Mouse (Mus musculus) limb, embryonic 15.5 days (tissue): ENCODE results near the gene S100pbp. TPM values are rescaled to one million over a fixed set of nuclear protein-coding genes. Genes with fewer than 3 reads are reported as not detected.

Source experiments
- ATAC-seq: fragments of 200-750 bp; cut with Nextera tagmentation; 2 replicates; pipeline ENCODE4 v1.8.0; 2017; ENCODE audit warnings: low read depth, moderate TSS enrichment; ENCODE audit not compliant: insufficient number of reproducible peaks, low FRiP score, low TSS enrichment
- H3K27ac ChIP-seq: fragments of 300-500 bp; sonication (generic); 2 replicates; pipeline ENCODE4 v1.5.1; 2015; ENCODE audit warnings: moderate library complexity, mild to moderate bottlenecking, inconsistent platforms
- H3K27me3 ChIP-seq: fragments of 300-500 bp; sonication (generic); 2 replicates; pipeline ENCODE4 v1.6.1; 2015; ENCODE audit warnings: inconsistent platforms
- H3K36me3 ChIP-seq: fragments of 300-500 bp; sonication (generic); 2 replicates; pipeline ENCODE4 v1.6.1; 2015; ENCODE audit warnings: inconsistent platforms
- H3K4me1 ChIP-seq: fragments of 300-500 bp; sonication (generic); 2 replicates; pipeline ENCODE4 v1.6.1; 2015; ENCODE audit warnings: inconsistent platforms
- H3K4me2 ChIP-seq: fragments of 300-500 bp; sonication (generic); 2 replicates; pipeline ENCODE4 v1.6.1; 2015; ENCODE audit warnings: mild to moderate bottlenecking, inconsistent platforms
- H3K4me3 ChIP-seq: fragments of 300-500 bp; sonication (generic); 2 replicates; pipeline ENCODE4 v1.5.1; 2015; ENCODE audit warnings: mild to moderate bottlenecking, inconsistent platforms
- H3K9ac ChIP-seq: fragments of 300-500 bp; sonication (generic); 2 replicates; pipeline ENCODE4 v1.6.1; 2015; ENCODE audit warnings: inconsistent platforms
- H3K9me3 ChIP-seq: fragments of 300-500 bp; sonication (generic); 2 replicates; pipeline ENCODE4 v1.6.1; 2016; ENCODE audit warnings: inconsistent platforms
- WGBS: fragments of 180-500 bp; shearing (Covaris S2); methylation state at CpG from one replicate; pipeline ENCODE4 v1.1.7; 2015; 5-methylcytosine and 5-hydroxymethylcytosine counted together
- polyA plus RNA-seq: library from polyadenylated mRNA; unstranded; fragments of >200 nt; fragmentation: Nextera tagmentation; extraction: Ambion mirVana; gene quantifications from 2 replicates; pipeline ENCODE4 v1.2.1, GENCODE M21; 2015

The S100pbp gene
- polyA plus RNA-seq, 1 experiment from 2014 or later: 18.8 TPM

GRCm38 (mm10) chr4:129135637-129136036 lies 53.9 kb downstream of the S100pbp start:
- Histone ChIP-seq H3K4me1 (peaks cover 32% of the 10 kb centered on the region), H3K4me2 (no peak overlapping the region), H3K9me3 (no peaks in the 10 kb centered on the region), H3K27ac (no peak overlapping the region), H3K36me3 (no peaks in the 10 kb centered on the region), H3K4me3 (peak overlapping the region; percentile 58; the same call in 1 of the 2 replicates), H3K9ac (no peak overlapping the region), H3K27me3 (peaks cover 17% of the 10 kb centered on the region; the same call in 1 of the 2 replicates)
- 51% methylated on average over 2 of the region's 2 CpGs for WGBS
- no peak for ATAC-seq

- Histone ChIP-seq H3K4me3 (peak overlapping the region; percentile 11; the same call in 1 of the 2 replicates), H3K4me1 (peaks cover 38% of the 10 kb centered on the region), H3K27ac (no peak overlapping the region), H3K9me3 (no peaks in the 10 kb centered on the region), H3K4me2 (peak overlapping the region; percentile 39), H3K27me3 (peaks cover 17% of the 10 kb centered on the region; the same call in 1 of the 2 replicates), H3K9ac (0 out of 2 replicates have a peak overlapping the region, but pooled peaks have one; percentile 7), H3K36me3 (no peaks in the 10 kb centered on the region)
- 11% methylated on average over 15 of the region's 15 CpGs for WGBS
- ATAC-seq: no peak
These were observed 54.5 kb downstream of the S100pbp start for GRCm38 (mm10) chr4:129134799-129135585.

GRCm38 (mm10) chr4:129130755-129131303 lies 58.7 kb downstream of the S100pbp start:
- H3K4me2 ChIP-seq: peak overlapping the region; percentile 40
- peak; percentile 62; the same call in 1 of the 2 replicates for ATAC-seq
- H3K36me3 ChIP-seq: no peaks in the 10 kb centered on the region
- H3K4me3 ChIP-seq: peak overlapping the region; percentile 35
- H3K27me3 ChIP-seq: peaks cover 12% of the 10 kb centered on the region
- H3K4me1 ChIP-seq: peaks cover 38% of the 10 kb centered on the region
- peak overlapping the region; percentile 71 for H3K27ac ChIP-seq
- H3K9me3 ChIP-seq: no peaks in the 10 kb centered on the region
- H3K9ac ChIP-seq: no peak overlapping the region
- 2% methylated on average over 17 of the region's 17 CpGs for WGBS

GRCm38 (mm10) chr4:129130149-129130548 lies 59.4 kb downstream of the S100pbp start:
- Histone ChIP-seq H3K4me2 (peak overlapping the region; percentile 40), H3K9ac (no peak overlapping the region), H3K4me3 (peak overlapping the region; percentile 35), H3K36me3 (no peaks in the 10 kb centered on the region), H3K27me3 (peaks cover 14% of the 10 kb centered on the region), H3K27ac (peak overlapping the region; percentile 71), H3K4me1 (peaks cover 42% of the 10 kb centered on the region), H3K9me3 (no peaks in the 10 kb centered on the region)
- 0 out of 2 replicates have a peak, but pooled peaks have one; percentile 49 for ATAC-seq
- WGBS: 1% methylated on average over 8 of the region's 8 CpGs

- no peaks in the 10 kb centered on the region for H3K9me3 ChIP-seq
- WGBS: 30% methylated on average over 9 of the region's 9 CpGs
- H3K27ac ChIP-seq: no peak overlapping the region
- peaks cover 40% of the 10 kb centered on the region for H3K4me1 ChIP-seq
- H3K27me3 ChIP-seq: peaks cover 22% of the 10 kb centered on the region
- no peak for ATAC-seq
- H3K9ac ChIP-seq: no peak overlapping the region
- H3K4me3 ChIP-seq: no peak overlapping the region
- no peak overlapping the region for H3K4me2 ChIP-seq
- H3K36me3 ChIP-seq: no peaks in the 10 kb centered on the region
These were observed 60.1 kb downstream of the S100pbp start for GRCm38 (mm10) chr4:129129387-129129786.

DNA sequence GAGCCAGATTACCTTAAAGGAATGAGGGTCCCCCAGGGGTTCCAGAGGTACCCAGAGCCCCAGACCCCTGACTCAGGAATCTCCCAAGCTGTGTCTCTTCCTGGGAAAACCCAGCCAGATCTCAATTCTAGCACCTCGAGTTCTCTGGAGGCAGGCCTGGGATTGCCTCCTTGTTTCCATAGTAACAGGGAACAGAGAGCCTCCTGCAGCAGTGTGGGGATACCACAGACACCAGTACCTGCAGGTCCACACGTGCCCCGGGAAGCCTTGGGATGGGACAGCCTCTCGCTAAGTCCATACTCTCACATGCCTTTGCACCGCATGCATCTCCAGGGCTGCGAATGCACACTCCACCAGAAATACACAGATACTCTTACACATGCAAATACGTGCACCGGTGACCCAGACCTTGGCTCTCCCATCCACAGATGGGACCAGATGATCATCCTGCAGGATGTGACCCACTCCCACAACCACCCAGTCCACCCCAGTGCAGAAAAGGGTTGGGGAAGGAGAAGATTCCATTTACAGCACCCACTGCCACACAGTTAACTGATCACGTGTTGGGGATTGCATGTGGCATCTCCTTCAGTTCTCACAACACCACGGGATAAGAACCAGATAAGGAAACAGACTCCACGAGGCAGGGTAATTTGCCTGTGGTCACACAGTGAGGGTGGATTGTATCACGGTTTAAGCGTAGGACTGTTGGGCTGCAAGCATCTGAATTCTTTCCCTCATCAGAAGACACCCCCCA lies 60.8 kb downstream of the S100pbp start:
- H3K27ac ChIP-seq: no peak overlapping the region
- no peak for ATAC-seq

GRCm38 (mm10) chr4:129125736-129126451 lies 63.6 kb downstream of the S100pbp start:
- ATAC-seq: no peak
- no peak overlapping the region for H3K27ac ChIP-seq
- peaks cover 51% of the 10 kb centered on the region for H3K27me3 ChIP-seq
- H3K9me3 ChIP-seq: no peaks in the 10 kb centered on the region
- 23% methylated on average over 19 of the region's 19 CpGs for WGBS
- peak overlapping the region; percentile 19; the same call in 1 of the 2 replicates for H3K4me2 ChIP-seq
- no peak overlapping the region for H3K9ac ChIP-seq
- H3K4me3 ChIP-seq: peak overlapping the region; percentile 11; the same call in 1 of the 2 replicates
- peaks cover 44% of the 10 kb centered on the region for H3K4me1 ChIP-seq
- H3K36me3 ChIP-seq: no peaks in the 10 kb centered on the region

More for the DNA sequence above, 60.8 kb downstream of the S100pbp start:
- H3K27me3 ChIP-seq: peaks cover 24% of the 10 kb centered on the region
- no peak overlapping the region for H3K9ac ChIP-seq
- peaks cover 40% of the 10 kb centered on the region for H3K4me1 ChIP-seq
- no peaks in the 10 kb centered on the region for H3K9me3 ChIP-seq
- H3K4me3 ChIP-seq: no peak overlapping the region
- H3K4me2 ChIP-seq: no peak overlapping the region
- H3K36me3 ChIP-seq: no peaks in the 10 kb centered on the region
- 47% methylated on average over 13 of the region's 13 CpGs for WGBS

DNA sequence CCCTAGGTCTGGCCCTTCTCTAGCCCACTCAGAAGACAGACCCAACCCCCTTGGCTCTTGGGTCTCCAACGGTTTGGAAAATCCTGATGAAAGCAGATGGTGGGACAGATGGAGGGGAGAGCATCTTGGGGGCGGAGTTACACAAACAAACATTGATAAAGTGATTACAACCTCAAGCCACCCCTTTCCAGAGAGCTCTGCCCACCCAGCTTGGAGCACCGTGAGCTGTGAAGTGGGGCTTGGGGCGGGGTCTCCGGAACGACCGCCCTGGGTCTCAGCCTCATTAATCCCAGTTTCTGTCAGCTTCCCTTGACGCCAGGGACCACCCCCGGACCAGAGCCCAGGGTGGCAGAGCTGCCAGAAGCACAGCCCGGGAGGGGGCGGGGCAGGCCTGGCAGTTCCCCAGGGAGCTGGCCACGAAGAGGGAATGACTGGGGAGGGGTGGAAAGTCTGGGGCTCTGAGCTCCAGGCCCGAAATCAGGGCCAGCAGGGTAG lies 64.8 kb downstream of the S100pbp start:
- no peak overlapping the region for H3K4me3 ChIP-seq
- ATAC-seq: no peak
- 6% methylated on average over 13 of the region's 13 CpGs for WGBS
- H3K9me3 ChIP-seq: no peaks in the 10 kb centered on the region
- H3K4me2 ChIP-seq: no peak overlapping the region
- H3K36me3 ChIP-seq: no peaks in the 10 kb centered on the region
- no peak overlapping the region for H3K9ac ChIP-seq
- H3K4me1 ChIP-seq: peaks cover 38% of the 10 kb centered on the region
- peaks cover 63% of the 10 kb centered on the region for H3K27me3 ChIP-seq
- no peak overlapping the region for H3K27ac ChIP-seq

DNA sequence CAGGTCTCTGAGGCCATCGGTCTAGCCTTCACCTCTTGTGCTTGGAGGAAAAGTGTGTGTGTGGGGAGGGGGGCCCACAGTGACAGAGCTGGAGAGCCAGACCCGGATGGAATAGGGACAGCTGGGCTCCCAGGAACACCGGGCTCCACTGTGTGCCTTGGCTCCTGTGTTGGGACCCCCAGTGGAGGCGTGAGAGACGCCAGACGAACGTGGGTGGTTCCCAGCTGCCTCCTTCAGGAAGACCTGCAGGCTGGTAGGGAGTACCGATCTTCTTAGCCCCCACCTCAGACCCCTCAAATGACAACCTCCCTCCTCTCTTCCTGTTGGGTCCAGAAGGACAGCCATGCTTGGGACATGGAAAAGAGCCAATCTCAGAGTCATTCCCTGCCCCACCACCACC lies 66.8 kb downstream of the S100pbp start:
- Histone ChIP-seq H3K36me3 (no peaks in the 10 kb centered on the region), H3K4me3 (no peak overlapping the region), H3K4me1 (peaks cover 26% of the 10 kb centered on the region), H3K9ac (no peak overlapping the region), H3K9me3 (no peaks in the 10 kb centered on the region), H3K27ac (no peak overlapping the region), H3K4me2 (no peak overlapping the region), H3K27me3 (peaks cover 78% of the 10 kb centered on the region)
- WGBS: 25% methylated on average over 8 of the region's 8 CpGs
- ATAC-seq: no peak

DNA sequence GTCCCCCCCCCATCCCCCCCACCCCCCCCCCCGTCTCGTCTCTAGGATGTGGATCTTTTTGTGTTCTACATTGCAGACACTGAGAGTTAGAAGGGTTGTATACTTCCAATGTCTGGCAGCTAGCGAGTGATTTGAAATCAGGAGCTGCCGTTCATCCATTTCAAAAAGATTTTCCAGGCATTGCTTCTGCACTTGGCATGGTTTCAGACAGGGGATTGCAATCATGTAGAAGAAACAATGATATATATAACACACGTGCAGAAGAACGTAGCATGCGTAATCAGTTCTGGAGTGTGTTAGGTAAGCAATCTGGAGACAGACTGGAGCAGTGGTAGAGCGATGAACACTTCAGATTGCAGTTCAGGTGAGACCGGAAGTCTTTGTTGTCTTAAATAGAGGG lies 67.4 kb downstream of the S100pbp start:
- 28% methylated on average over 9 of the region's 9 CpGs for WGBS

GRCm38 (mm10) chr4:129121569-129122086 lies 67.9 kb downstream of the S100pbp start, which contains the start of gene Hpca:
Gene Hpca, minus strand, starts transcription at chr4:129122036.
- 2% methylated on average over 15 of the region's 17 CpGs for WGBS
- Histone ChIP-seq H3K27ac (no peak within 1 kb of the TSS), H3K4me2 (peak within 1 kb of the TSS; percentile 97), H3K4me3 (peak within 1 kb of the TSS; percentile 46), H3K36me3 (no peaks in the 10 kb centered on the region), H3K27me3 (peaks cover 85% of the 10 kb centered on the region), H3K9ac (no peak within 1 kb of the TSS), H3K9me3 (no peaks in the 10 kb centered on the region), H3K4me1 (peaks cover 26% of the 10 kb centered on the region)
- ATAC-seq: no peak

More for the DNA sequence above, 67.4 kb downstream of the S100pbp start:
- no peak for ATAC-seq
- Histone ChIP-seq H3K27ac (no peak overlapping the region), H3K9ac (no peak overlapping the region), H3K4me2 (no peak overlapping the region), H3K4me1 (peaks cover 26% of the 10 kb centered on the region), H3K27me3 (peaks cover 80% of the 10 kb centered on the region), H3K4me3 (no peak overlapping the region), H3K36me3 (no peaks in the 10 kb centered on the region), H3K9me3 (no peaks in the 10 kb centered on the region)
